Mouse (Mus musculus): ENCODE measurements around the gene 1700001P01Rik.

- TF ChIP-seq POLR2A (IDR thresholded peaks at IDR 0.05; ENCODE audit: low read depth, low read length) (peak; percentile 88), CTCF (IDR thresholded peaks at IDR 0.05; ENCODE audit: borderline replicate concordance, insufficient read depth, low read length) (no peak)
Observed at GRCm38 (mm10) chr11:97766154-97766881, 9.4 kb downstream of the 1700001P01Rik start, which contains the start of gene Cwc25.
